Mouse (Mus musculus): ENCODE results near the gene Arhgap6. TPM values are rescaled to one million over a fixed set of nuclear protein-coding genes. Genes with fewer than 3 reads are reported as not detected.
A peak's percentile ranks its signal among the peaks of the same experiment; 100 is the strongest.
"Not testable (repeated sequence)": the region's sequence is repeated elsewhere in the genome, so short reads cannot be mapped to it uniquely, and the experiment has no call there.

Arhgap6 gene
- polyA plus RNA-seq, 1 experiment from 2014 or later: 2.6 TPM

- H3K4me2 ChIP-seq (replicated peaks): no peak overlapping the region
- H3K4me3 ChIP-seq (replicated peaks; ENCODE audit: low read length): no peak overlapping the region
- no peaks in the 10 kb centered on the region for H3K9me3 ChIP-seq (ENCODE audit: control insufficient read depth, low read length)
- ATAC-seq (ENCODE audit: low FRiP score) (no peak), DNase-seq (ENCODE audit: low spot score) (no peak)
- no peak overlapping the region for H3K27ac ChIP-seq
- H3K4me1 ChIP-seq (replicated peaks; ENCODE audit: control insufficient read depth, insufficient read depth, low read length): no peaks in the 10 kb centered on the region
- no peak overlapping the region for H3K9ac ChIP-seq
- WGBS: 70% methylated on average over 25 of the region's 26 CpGs
- H3K27me3 ChIP-seq (ENCODE audit: control insufficient read depth, insufficient read depth, low read length): 0 out of 2 replicates have a peak, but pooled peaks cover 4% of the 10 kb centered on the region
- H3K36me3 ChIP-seq (replicated peaks; ENCODE audit: control insufficient read depth, insufficient read depth): no peaks in the 10 kb centered on the region
These were observed 507.6 kb downstream of the Arhgap6 start for GRCm38 (mm10) chrX:169302271-169303045.

DNA sequence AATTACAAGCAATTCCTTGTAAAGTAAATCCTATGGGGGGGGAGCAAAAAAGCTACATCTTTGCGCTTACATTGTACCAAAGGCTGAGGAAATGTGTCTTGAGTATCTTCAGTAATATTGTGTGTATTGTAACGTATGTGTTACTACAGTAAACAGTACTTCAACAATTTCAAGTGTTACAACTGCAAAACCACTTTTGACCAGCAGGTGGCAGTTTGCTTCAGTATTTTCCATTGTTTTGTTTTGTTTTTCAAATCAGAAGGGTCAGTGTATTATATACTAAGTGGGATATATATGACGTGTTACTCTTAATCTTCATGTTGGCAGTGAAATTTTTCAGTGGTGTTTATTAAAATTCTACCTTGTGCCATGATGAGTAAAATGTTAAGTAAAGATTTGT, 509.0 kb downstream of the Arhgap6 start:
- ATAC-seq (ENCODE audit: low FRiP score): no peak
- no peaks in the 10 kb centered on the region for H3K36me3 ChIP-seq (replicated peaks; ENCODE audit: control insufficient read depth, insufficient read depth)
- no peak overlapping the region for H3K4me3 ChIP-seq (replicated peaks; ENCODE audit: low read length)
- no peak overlapping the region for H3K27ac ChIP-seq
- H3K9ac ChIP-seq: no peak overlapping the region
- 0 out of 2 replicates have a peak, but pooled peaks cover 4% of the 10 kb centered on the region for H3K27me3 ChIP-seq (ENCODE audit: control insufficient read depth, insufficient read depth, low read length)
- DNase-seq (ENCODE audit: low spot score): peak; percentile 73
- no peak overlapping the region for H3K4me2 ChIP-seq (replicated peaks)
- 43% methylated on average over 3 of the region's 3 CpGs for WGBS
- H3K9me3 ChIP-seq (ENCODE audit: control insufficient read depth, low read length): no peaks in the 10 kb centered on the region
- H3K4me1 ChIP-seq (replicated peaks; ENCODE audit: control insufficient read depth, insufficient read depth, low read length): no peaks in the 10 kb centered on the region

DNA sequence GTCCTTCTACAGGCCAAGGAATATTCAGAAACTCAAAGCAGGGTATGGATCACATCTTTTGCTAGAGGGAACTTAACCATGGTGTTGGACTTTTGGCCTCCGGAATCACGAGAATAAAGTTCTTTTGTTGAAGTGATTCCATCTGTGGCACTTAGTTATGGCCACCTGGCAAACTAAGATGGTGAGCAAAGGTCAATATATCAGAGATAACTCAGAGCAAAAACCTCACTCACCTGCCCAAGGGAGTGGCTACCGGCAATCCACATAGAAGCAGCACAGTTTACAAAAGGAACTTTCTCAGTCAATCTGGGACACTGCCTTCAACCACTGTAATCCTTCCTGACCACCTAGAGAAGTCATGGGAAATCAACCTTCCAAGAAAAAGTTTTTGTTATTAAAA, 513.7 kb downstream of the Arhgap6 start:
- no peaks in the 10 kb centered on the region for H3K4me1 ChIP-seq (replicated peaks; ENCODE audit: control insufficient read depth, insufficient read depth, low read length)
- no peaks in the 10 kb centered on the region for H3K9me3 ChIP-seq (ENCODE audit: control insufficient read depth, low read length)
- no peaks in the 10 kb centered on the region for H3K27me3 ChIP-seq (ENCODE audit: control insufficient read depth, insufficient read depth, low read length)
- no peak for ATAC-seq (ENCODE audit: low FRiP score)
- no peak overlapping the region for H3K9ac ChIP-seq
- peaks cover 18% of the 10 kb centered on the region; the same call in 1 of the 2 replicates for H3K36me3 ChIP-seq (replicated peaks; ENCODE audit: control insufficient read depth, insufficient read depth)
- no peak for DNase-seq (ENCODE audit: low spot score)
- no peak overlapping the region for H3K4me2 ChIP-seq (replicated peaks)
- no peak overlapping the region for H3K27ac ChIP-seq
- WGBS: 96% methylated on average over 3 of the region's 3 CpGs
- no peak overlapping the region for H3K4me3 ChIP-seq (replicated peaks; ENCODE audit: low read length)

DNA sequence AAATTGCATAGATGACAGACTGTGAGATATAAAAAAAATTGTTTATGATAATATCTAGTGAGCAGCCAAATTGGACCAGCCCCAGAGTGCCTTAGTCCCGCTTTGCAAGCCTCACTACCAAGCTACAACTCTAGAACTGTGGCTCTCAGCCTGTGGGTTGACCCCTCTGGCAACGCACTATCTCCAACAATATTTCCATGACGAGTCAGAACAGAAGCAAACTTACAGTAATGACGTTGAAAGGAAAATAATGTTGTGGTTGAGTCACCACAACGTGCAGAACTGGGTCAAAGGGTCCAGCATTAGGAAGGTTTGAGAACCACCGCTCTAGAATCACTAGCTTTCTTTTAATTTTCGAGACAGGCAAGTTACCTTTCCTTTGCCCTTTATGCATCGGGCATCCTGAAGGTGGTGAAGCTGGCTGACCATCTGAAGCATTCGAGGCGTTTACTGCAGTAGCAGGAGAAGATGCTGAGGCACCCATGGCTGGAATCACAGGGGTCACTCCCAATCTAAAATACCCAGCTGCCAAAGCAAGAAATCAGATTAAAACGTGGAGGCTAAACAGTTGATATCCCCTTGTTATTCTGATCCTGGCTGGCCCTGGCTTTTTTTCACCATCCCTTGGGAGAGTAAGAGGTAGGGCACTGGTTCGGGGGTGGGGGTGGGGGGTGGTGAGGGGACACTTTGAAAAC, 524.3 kb downstream of the Arhgap6 start:
- H3K9me3 ChIP-seq (ENCODE audit: control insufficient read depth, low read length): no peaks in the 10 kb centered on the region
- H3K4me2 ChIP-seq (replicated peaks): peak overlapping the region; percentile 51
- DNase-seq (ENCODE audit: low spot score) (no peak), ATAC-seq (ENCODE audit: low FRiP score) (no peak)
- peak overlapping the region; percentile 73 for H3K9ac ChIP-seq
- 0 out of 2 replicates have a peak overlapping the region, but pooled peaks have one; percentile 79 for H3K27ac ChIP-seq
- peaks cover 6% of the 10 kb centered on the region; the same call in 1 of the 2 replicates for H3K4me1 ChIP-seq (replicated peaks; ENCODE audit: control insufficient read depth, insufficient read depth, low read length)
- WGBS: 65% methylated on average over 12 of the region's 12 CpGs
- no peaks in the 10 kb centered on the region for H3K27me3 ChIP-seq (ENCODE audit: control insufficient read depth, insufficient read depth, low read length)
- H3K4me3 ChIP-seq (replicated peaks; ENCODE audit: low read length): peak overlapping the region; percentile 58
- no peaks in the 10 kb centered on the region; the same call in none of the 2 replicates for H3K36me3 ChIP-seq (replicated peaks; ENCODE audit: control insufficient read depth, insufficient read depth)

DNA sequence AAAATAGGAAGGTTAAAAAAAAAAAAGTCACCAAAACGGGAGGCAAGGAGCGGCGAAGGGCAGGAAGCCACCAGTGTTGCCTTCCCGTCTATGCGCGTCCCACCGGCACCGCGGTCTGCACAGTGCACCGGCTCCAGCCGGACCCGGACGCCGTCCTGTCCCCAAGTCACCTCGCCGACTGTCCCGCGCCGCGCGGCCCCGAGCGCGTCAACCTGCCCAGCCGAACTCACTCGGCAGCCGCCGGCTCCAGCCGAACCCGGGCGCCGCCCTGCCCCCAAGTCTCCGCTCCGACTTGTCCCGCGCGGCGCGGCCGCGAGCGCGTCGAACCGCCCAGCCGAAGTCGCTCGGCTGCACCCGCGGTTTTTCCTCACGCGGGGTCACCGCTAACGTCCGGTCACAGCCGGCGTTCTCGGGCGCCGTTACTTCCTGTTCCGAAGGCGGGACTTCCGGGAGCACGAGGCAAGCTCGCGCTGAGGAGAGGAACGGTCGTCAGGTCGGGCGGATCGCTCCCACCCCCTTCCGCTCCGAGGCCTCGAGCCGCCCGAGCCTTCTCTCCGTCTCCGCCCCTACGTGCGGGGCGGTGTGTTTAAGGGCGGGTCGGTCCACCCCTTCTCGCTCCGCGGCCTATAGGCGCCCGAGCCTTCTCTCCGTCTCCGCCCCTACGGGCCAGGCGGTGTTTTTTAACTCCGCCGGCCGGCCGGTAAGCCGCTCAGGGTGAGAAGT, 525.2 kb downstream of the Arhgap6 start, which contains the start of gene Hccs:
Hccs (minus strand) TSS at position 428 of the 723 bp plus-strand sequence.
- H3K9ac ChIP-seq: peak within 1 kb of the TSS; percentile 73
- peak within 1 kb of the TSS; percentile 51 for H3K4me2 ChIP-seq (replicated peaks)
- no peaks in the 10 kb centered on the region for H3K9me3 ChIP-seq (ENCODE audit: control insufficient read depth, low read length)
- H3K4me1 ChIP-seq (replicated peaks; ENCODE audit: control insufficient read depth, insufficient read depth, low read length): peaks cover 6% of the 10 kb centered on the region; the same call in 1 of the 2 replicates
- DNase-seq (ENCODE audit: low spot score) (peak; percentile 79), ATAC-seq (ENCODE audit: low FRiP score) (peak; percentile 100)
- WGBS: 26% methylated on average over 87 of the region's 97 CpGs
- peak within 1 kb of the TSS; percentile 58 for H3K4me3 ChIP-seq (replicated peaks; ENCODE audit: low read length)
- no peaks in the 10 kb centered on the region for H3K27me3 ChIP-seq (ENCODE audit: control insufficient read depth, insufficient read depth, low read length)
- peak within 1 kb of the TSS; percentile 79 for H3K27ac ChIP-seq
- no peaks in the 10 kb centered on the region; the same call in none of the 2 replicates for H3K36me3 ChIP-seq (replicated peaks; ENCODE audit: control insufficient read depth, insufficient read depth)

- WGBS: 41% methylated on average over 15 of the region's 15 CpGs
- H3K4me1 ChIP-seq (replicated peaks; ENCODE audit: control insufficient read depth, insufficient read depth, low read length); DNase-seq (ENCODE audit: low spot score); H3K36me3 ChIP-seq (replicated peaks; ENCODE audit: control insufficient read depth, insufficient read depth); H3K9me3 ChIP-seq (ENCODE audit: control insufficient read depth, low read length); ATAC-seq (ENCODE audit: low FRiP score); H3K27me3 ChIP-seq (ENCODE audit: control insufficient read depth, insufficient read depth, low read length): not testable (repeated sequence)
- H3K27ac ChIP-seq: peak overlapping the region; percentile 79; the same call in 1 of the 2 replicates
- H3K4me2 ChIP-seq (replicated peaks): peak overlapping the region; percentile 51
- peak overlapping the region; percentile 58 for H3K4me3 ChIP-seq (replicated peaks; ENCODE audit: low read length)
- H3K9ac ChIP-seq: peak overlapping the region; percentile 73; the same call in 1 of the 2 replicates
These were observed 525.7 kb downstream of the Arhgap6 start for GRCm38 (mm10) chrX:169320668-169321005.

DNA sequence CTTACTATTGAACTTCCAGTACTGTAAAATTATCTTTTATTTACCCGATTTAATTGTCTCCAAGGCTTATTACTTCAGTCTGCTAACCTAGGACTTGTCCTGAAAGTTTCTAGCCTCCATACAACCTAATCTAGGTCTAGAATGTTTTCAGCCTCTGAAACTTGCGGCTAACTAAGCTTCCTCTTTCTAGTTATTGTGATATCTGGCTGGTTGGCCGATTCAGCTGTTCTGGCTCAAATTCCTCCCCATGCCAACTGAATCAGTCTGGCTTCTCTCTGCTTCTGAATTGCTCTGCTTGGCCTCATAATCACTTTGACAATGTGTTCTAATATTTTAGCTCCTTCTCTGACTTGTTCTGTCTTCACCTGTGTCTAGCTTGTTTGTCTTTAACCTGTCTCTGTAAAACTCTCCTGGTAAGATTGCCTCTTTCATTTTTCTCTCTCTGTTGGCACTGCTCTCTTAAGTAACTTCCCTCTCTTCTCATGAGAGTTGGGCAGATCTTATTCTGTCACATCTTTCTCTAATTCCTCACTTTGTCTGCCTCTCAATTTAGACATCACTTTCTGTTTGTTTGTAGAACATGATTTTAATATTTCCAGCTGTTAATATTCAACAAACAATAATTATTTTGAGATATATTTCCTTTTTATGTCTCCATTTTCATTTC, 531.2 kb downstream of the Arhgap6 start:
- WGBS: 86% methylated on average over 3 of the region's 3 CpGs

GRCm38 (mm10) chrX:169332264-169332663, 537.4 kb downstream of the Arhgap6 start:
- Histone ChIP-seq H3K9me3 (ENCODE audit: control insufficient read depth, low read length) (no peaks in the 10 kb centered on the region), H3K36me3 (replicated peaks; ENCODE audit: control insufficient read depth, insufficient read depth) (no peaks in the 10 kb centered on the region), H3K4me2 (replicated peaks) (no peak overlapping the region), H3K4me1 (replicated peaks; ENCODE audit: control insufficient read depth, insufficient read depth, low read length) (no peaks in the 10 kb centered on the region), H3K4me3 (replicated peaks; ENCODE audit: low read length) (no peak overlapping the region), H3K27me3 (ENCODE audit: control insufficient read depth, insufficient read depth, low read length) (peaks cover 21% of the 10 kb centered on the region; the same call in 1 of the 2 replicates), H3K27ac (no peak overlapping the region), H3K9ac (no peak overlapping the region)
- ATAC-seq (ENCODE audit: low FRiP score) (no peak), DNase-seq (ENCODE audit: low spot score) (peak; percentile 38)
- WGBS: 48% methylated on average over 3 of the region's 3 CpGs

More for the DNA sequence above, 531.2 kb downstream of the Arhgap6 start:
- Histone ChIP-seq H3K27me3 (ENCODE audit: control insufficient read depth, insufficient read depth, low read length) (no peaks in the 10 kb centered on the region), H3K4me3 (replicated peaks; ENCODE audit: low read length) (no peak overlapping the region), H3K36me3 (replicated peaks; ENCODE audit: control insufficient read depth, insufficient read depth) (no peaks in the 10 kb centered on the region), H3K27ac (no peak overlapping the region), H3K4me2 (replicated peaks) (no peak overlapping the region), H3K9ac (no peak overlapping the region), H3K9me3 (ENCODE audit: control insufficient read depth, low read length) (no peaks in the 10 kb centered on the region), H3K4me1 (replicated peaks; ENCODE audit: control insufficient read depth, insufficient read depth, low read length) (no peaks in the 10 kb centered on the region)
- ATAC-seq (ENCODE audit: low FRiP score) (no peak), DNase-seq (ENCODE audit: low spot score) (no peak)

All from hindbrain, embryonic 14.5 days (tissue).